Mouse (Mus musculus) megakaryocyte, embryonic 14.5 days (primary cell): ENCODE results near the gene Zkscan14.

Experiments
- FLI1 ChIP-seq: IDR thresholded peaks from 2 replicates; pipeline ENCODE4 v1.6.1; 2012; ENCODE audit warnings: low read length, inconsistent platforms, mixed read lengths
- GATA1 ChIP-seq: IDR thresholded peaks from 3 replicates; pipeline ENCODE4 v1.6.1; 2012; ENCODE audit warnings: mixed read lengths, low read length, inconsistent platforms, borderline replicate concordance

DNA sequence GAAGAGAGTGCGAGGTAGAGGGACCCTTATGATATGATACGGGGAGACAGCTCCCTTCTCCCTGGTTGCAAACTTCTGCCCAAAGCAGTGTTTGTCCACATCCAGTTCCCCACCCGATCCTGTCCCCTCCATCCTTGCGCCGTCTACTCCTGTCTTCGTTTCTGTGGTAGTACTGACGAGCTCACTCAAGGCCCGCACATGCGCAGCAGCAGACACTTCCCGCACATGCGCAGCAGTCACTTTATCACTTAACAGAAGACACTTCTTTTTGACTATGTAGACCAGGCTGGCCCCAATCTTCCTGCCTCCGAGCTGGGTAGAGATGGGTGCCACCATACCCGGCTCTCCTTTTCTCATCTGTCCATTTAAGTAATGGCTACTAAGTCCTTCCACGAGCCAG lies 40.3 kb downstream of the Zkscan14 start:
- TF ChIP-seq GATA1 (no peak), FLI1 (no peak)
